Comparison of ENCODE assay signal across 9 mouse cellular contexts in genomic region chr11:109587638-109588374, GRCm38 (mm10). TPM values are rescaled to one million over a fixed set of nuclear protein-coding genes. Genes with fewer than 3 reads are reported as not detected.
DNase-seq lines count a peak whose midpoint lies in the region; ATAC-seq and TF ChIP-seq lines count a peak whose summit lies in the region.
"Had no signal": no experiment of that assay in that cellular context is flagged by ENCODE, and none has a peak within 500 bp of the region (broad histone marks: within the 10 kb centered on the region; RNA-seq: fewer than 3 reads in every experiment).

No protein-coding gene starts in this region.

- H3K27me3 ChIP-seq in kidney, adult 2 months (replicated peaks; ENCODE audit: control insufficient read depth, insufficient read depth, low read length) = no peaks in the 10 kb centered on the region
- no peaks in the 10 kb centered on the region for H3K27me3 ChIP-seq in small intestine, adult 2 months (ENCODE audit: control insufficient read depth, insufficient read depth, low read length)
- H3K27me3 ChIP-seq in hindbrain, embryonic 16.5 days (replicated peaks; ENCODE audit: control insufficient read depth, insufficient read depth, low read length) = no peaks in the 10 kb centered on the region

- ATAC-seq in hindbrain, embryonic 16.5 days = no peak

- H3K27ac ChIP-seq in kidney, adult 2 months (ENCODE audit: insufficient read depth, low read depth, low read length) = no peak overlapping the region
- H3K27ac ChIP-seq in small intestine, adult 2 months (ENCODE audit: insufficient read depth, low read depth, low read length) = peak overlapping the region; percentile 85
- no peak overlapping the region for H3K27ac ChIP-seq in hindbrain, embryonic 16.5 days (ENCODE audit: low read depth, low read length)
- H3K27ac ChIP-seq: hindbrain, embryonic 14.5 days had no signal

- no peaks in the 10 kb centered on the region for H3K9me3 ChIP-seq in hindbrain, embryonic 16.5 days (ENCODE audit: control insufficient read depth, low read length)

- peaks cover 2% of the 10 kb centered on the region for H3K36me3 ChIP-seq in kidney, adult 2 months (ENCODE audit: control insufficient read depth, insufficient read depth, low read length)
- no peaks in the 10 kb centered on the region for H3K36me3 ChIP-seq in small intestine, adult 2 months (ENCODE audit: control insufficient read depth, insufficient read depth, low read length)
- no peaks in the 10 kb centered on the region for H3K36me3 ChIP-seq in hindbrain, embryonic 16.5 days (ENCODE audit: control insufficient read depth, insufficient read depth, low read length)

- H3K4me1 ChIP-seq in kidney, adult 2 months (ENCODE audit: control insufficient read depth, insufficient read depth, low read length) = no peaks in the 10 kb centered on the region
- peaks cover 11% of the 10 kb centered on the region for H3K4me1 ChIP-seq in small intestine, adult 2 months (ENCODE audit: control insufficient read depth, insufficient read depth, insufficient read length, low read length)
- no peaks in the 10 kb centered on the region for H3K4me1 ChIP-seq in hindbrain, embryonic 16.5 days (ENCODE audit: control insufficient read depth, insufficient read depth, low read depth, low read length)

- no peak overlapping the region for H3K9ac ChIP-seq in hindbrain, embryonic 16.5 days (ENCODE audit: low read depth, low read length)
- H3K9ac ChIP-seq: hindbrain, embryonic 14.5 days had no signal

- TF ChIP-seq POLR2A in kidney, adult 2 months (IDR thresholded peaks at IDR 0.05; ENCODE audit: low read depth, low read length) = no peak
- TF ChIP-seq POLR2A in small intestine, adult 2 months (IDR thresholded peaks at IDR 0.05; ENCODE audit: low read depth, low read length) = no peak

- no peak overlapping the region for H3K4me3 ChIP-seq in kidney, adult 2 months (ENCODE audit: insufficient read depth, low read depth, low read length)
- H3K4me3 ChIP-seq in small intestine, adult 2 months (ENCODE audit: low read depth, low read length) = peak overlapping the region; percentile 38
- H3K4me3 ChIP-seq in hindbrain, embryonic 16.5 days (ENCODE audit: low read length) = no peak overlapping the region

- TF ChIP-seq CTCF in kidney, adult 2 months (conservative IDR thresholded peaks at IDR 0.05; ENCODE audit: insufficient read depth, insufficient read length, low read depth, low read length) = no peak
- no peak for TF ChIP-seq CTCF in small intestine, adult 2 months (IDR thresholded peaks at IDR 0.05; ENCODE audit: extremely low read depth, insufficient read length, insufficient replicate concordance, low read depth, low read length)

- peak; percentile 27 for DNase-seq in kidney, adult 2 months
- DNase-seq in kidney, adult 9 months = no peak
- DNase-seq in heart, adult 18-20 months = peak; percentile 71 to 77
- peak; percentile 11 to 36 for DNase-seq in kidney, postnatal 36 days
- no peak for DNase-seq in right cerebral cortex, adult 2 months (ENCODE audit: low spot score in 2 of 2)
- no peak for DNase-seq in left cerebral cortex, postnatal 36 days (ENCODE audit: low spot score in 2 of 2)

- H3K4me2 ChIP-seq in hindbrain, embryonic 16.5 days (ENCODE audit: low read length) = no peak overlapping the region
- H3K4me2 ChIP-seq: hindbrain, embryonic 14.5 days had no signal

- 56% methylated on average over 15 of the region's 15 CpGs for whole genome bisulfite sequencing in kidney, adult 2 months
- 13% methylated on average over 15 of the region's 15 CpGs for WGBS in small intestine, adult 2 months
- WGBS in hindbrain, embryonic 16.5 days = 74% methylated on average over 15 of the region's 15 CpGs

- intact Hi-C loops in left cerebral cortex, postnatal 36 days (cut with DNase I) = loop anchor here (5.0 kb wide), 2 partner anchors 256 to 346 kb away; no protein-coding TSS in a partner anchor

RNA-seq across cellular contexts. Expression of gene Wipi1, which starts 24.0 kb away (rescaled TPM):
- 22.7 and 25.2 TPM in 2 replicates for polyA plus RNA-seq in kidney, adult 2 months (2012; rRNA removed)
- total RNA-seq in heart, adult 18-20 months (2021) = 100 to 1,000 TPM; 100 to 107 TPM
- 5.4 and 6.7 TPM in 2 replicates for polyA plus RNA-seq in small intestine, adult 2 months (2012; rRNA removed)
- 18.9 and 21.2 TPM in 2 replicates for polyA plus RNA-seq in hindbrain, embryonic 16.5 days (2015; fragmentation: Nextera tagmentation; extraction: Ambion mirVana)
- 10 to 100 TPM; 22.3 to 22.7 TPM for total RNA-seq in left cerebral cortex, postnatal 36 days (2021)

Comparison
In these comparisons a context has a peak if more than half of its experiments do, and no peak if none do; other contexts are left out.
1. DNase-seq: peak in kidney, adult 2 months (single experiment), heart, adult 18-20 months (2 of 2) and kidney, postnatal 36 days (2 of 2); none in kidney, adult 9 months (single experiment), right cerebral cortex, adult 2 months (0 of 2) and left cerebral cortex, postnatal 36 days (0 of 2).